Mouse (Mus musculus): ENCODE measurements around the gene Crip2. TPM values are rescaled to one million over a fixed set of nuclear protein-coding genes. Genes with fewer than 3 reads are reported as not detected.

Gene Crip2
- polyA plus RNA-seq, 1 experiment = 66.2 TPM

DNA sequence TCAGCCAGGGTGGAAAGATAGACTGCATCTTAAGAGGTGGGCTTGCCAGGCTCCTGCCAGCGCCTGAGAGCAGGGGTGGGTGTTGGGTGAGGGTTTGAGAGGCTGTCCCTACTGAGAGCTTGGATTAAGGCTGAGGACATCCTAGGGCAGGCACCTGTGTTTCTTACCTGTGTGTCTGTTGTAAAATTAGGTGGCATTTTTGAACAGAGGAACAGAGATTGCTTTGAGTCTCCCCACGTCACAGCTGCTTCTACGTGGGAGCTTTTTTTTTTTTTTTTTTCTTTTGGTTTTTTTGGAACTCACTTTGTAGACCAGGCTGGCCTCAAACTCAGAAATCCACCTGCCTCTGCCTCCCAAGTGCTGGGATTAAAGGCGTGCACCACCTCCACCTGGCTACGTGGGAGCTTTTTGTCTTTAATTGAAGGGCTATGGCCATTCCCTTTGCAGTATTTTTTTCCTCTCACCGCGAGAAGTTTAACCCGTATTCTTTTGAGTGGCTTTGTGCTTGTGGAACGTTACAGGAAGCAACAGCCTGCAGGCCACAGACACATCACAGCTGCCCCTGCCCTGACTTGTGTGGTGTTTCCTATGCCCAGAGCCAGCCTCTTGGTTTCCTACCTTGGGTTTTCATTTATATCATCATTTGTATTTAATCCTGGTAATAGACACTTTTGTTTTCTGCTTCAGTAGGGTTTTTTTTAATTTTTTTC lies 38.6 kb upstream of the Crip2 start:
- no peak overlapping the region for H3K4me3 ChIP-seq (replicated peaks; ENCODE audit: insufficient read depth, low read depth, low read length)
- DNase-seq = no peak
- 71% methylated on average over 9 of the region's 9 CpGs for WGBS
- TF ChIP-seq CTCF (IDR thresholded peaks at IDR 0.05; ENCODE audit: borderline replicate concordance, insufficient read depth, low read depth, low read length) (no peak), POLR2A (IDR thresholded peaks at IDR 0.05; ENCODE audit: borderline replicate concordance, insufficient read depth, low read length) (no peak)
- peaks cover 34% of the 10 kb centered on the region for H3K4me1 ChIP-seq (ENCODE audit: control insufficient read depth, insufficient read depth, low read length)
- H3K27ac ChIP-seq (ENCODE audit: insufficient read depth, low read length) = no peak overlapping the region
- no peaks in the 10 kb centered on the region for H3K27me3 ChIP-seq (ENCODE audit: control insufficient read depth, insufficient read depth, low read length)

DNA sequence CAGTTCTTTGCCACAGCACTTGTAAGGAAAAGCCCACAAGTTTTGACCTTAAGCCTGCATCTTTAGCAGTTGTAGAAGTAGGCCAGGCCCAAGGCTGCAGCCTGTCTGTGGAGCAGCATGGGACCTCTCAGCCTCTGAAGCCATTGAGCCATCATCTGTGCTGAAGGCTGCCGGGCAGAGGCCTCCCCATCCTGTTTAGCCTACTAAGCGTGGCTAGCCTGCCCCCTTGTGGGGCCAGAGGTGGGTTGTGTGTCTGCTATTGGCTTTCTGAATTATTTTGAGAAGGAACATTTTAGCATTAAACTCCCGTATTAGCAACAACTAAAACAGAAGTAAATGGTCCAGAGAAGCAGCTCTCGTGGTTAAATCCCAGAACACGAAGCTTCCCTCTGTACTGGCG lies 37.6 kb upstream of the Crip2 start:
- TF ChIP-seq CTCF (IDR thresholded peaks at IDR 0.05; ENCODE audit: borderline replicate concordance, insufficient read depth, low read depth, low read length) = peak; percentile 76
- TF ChIP-seq POLR2A (IDR thresholded peaks at IDR 0.05; ENCODE audit: borderline replicate concordance, insufficient read depth, low read length) = no peak
- Histone ChIP-seq H3K27me3 (ENCODE audit: control insufficient read depth, insufficient read depth, low read length) (no peaks in the 10 kb centered on the region), H3K27ac (ENCODE audit: insufficient read depth, low read length) (no peak overlapping the region), H3K4me3 (replicated peaks; ENCODE audit: insufficient read depth, low read depth, low read length) (no peak overlapping the region), H3K4me1 (ENCODE audit: control insufficient read depth, insufficient read depth, low read length) (peaks cover 34% of the 10 kb centered on the region)
- WGBS = 41% methylated on average over 6 of the region's 6 CpGs
- peak; percentile 71 to 72 for DNase-seq

DNA sequence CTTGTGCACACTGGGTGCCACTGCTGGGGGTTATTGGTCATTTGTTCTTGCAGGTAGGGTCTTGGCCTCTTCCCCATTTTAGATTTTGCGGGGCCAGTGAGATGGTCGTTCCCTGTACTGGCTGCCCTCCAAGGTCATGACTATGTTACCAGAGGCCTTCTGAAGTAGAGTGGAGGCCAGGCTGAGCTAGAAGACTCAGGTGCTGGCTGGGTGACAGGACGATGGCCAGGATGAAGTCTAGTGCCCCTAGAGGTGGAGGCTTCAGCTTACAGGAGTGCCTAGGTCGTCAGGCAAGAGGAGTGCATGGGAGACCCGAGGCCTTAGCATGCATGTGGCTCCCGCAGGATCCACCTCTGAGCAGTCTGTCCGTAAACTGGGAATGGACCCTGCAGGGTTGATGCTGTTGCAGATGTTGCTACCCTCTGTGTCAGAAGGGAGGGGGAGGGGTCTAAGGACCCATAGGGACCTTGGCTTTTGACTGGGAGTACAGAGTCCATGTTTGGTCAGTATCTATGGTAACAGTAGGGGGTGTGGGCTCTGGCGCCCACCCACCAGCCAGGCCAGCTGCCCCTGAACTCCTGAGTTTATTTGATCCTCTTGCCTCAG lies 36.1 kb upstream of the Crip2 start:
- TF ChIP-seq CTCF (IDR thresholded peaks at IDR 0.05; ENCODE audit: borderline replicate concordance, insufficient read depth, low read depth, low read length) (peak; percentile 38; the same call in 1 of the 2 replicates), POLR2A (IDR thresholded peaks at IDR 0.05; ENCODE audit: borderline replicate concordance, insufficient read depth, low read length) (no peak)
- WGBS = 72% methylated on average over 8 of the region's 8 CpGs

DNA sequence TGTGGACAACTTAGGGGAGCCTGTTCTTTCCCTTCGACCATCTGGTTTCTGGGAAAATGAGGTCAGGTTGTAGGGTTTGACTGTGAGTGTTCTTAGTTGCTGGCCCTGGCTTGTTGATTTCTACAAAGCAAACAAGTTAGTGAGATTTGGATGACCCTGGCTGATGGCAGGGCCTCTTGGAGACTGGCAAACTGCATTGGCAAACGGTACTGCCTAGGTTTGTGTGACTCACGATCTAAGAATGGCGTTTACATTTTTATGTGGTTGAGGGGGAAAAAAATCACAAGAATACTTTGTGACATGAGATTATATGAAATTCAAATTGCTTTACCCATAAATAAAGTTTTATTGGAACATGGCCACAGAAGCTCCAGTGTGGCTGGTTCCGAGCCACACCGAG lies 33.6 kb upstream of the Crip2 start:
- peak in 1 of 2 experiments; percentile 40 for DNase-seq
- WGBS = 38% methylated on average over 6 of the region's 6 CpGs
- no peak for TF ChIP-seq CTCF (IDR thresholded peaks at IDR 0.05; ENCODE audit: borderline replicate concordance, insufficient read depth, low read depth, low read length)
- no peak for TF ChIP-seq POLR2A (IDR thresholded peaks at IDR 0.05; ENCODE audit: borderline replicate concordance, insufficient read depth, low read length)
- H3K4me3 ChIP-seq (replicated peaks; ENCODE audit: insufficient read depth, low read depth, low read length) = no peak overlapping the region
- peaks cover 34% of the 10 kb centered on the region for H3K4me1 ChIP-seq (ENCODE audit: control insufficient read depth, insufficient read depth, low read length)
- H3K27me3 ChIP-seq (ENCODE audit: control insufficient read depth, insufficient read depth, low read length) = no peaks in the 10 kb centered on the region
- H3K27ac ChIP-seq (ENCODE audit: insufficient read depth, low read length) = no peak overlapping the region

More for the DNA sequence above, 36.1 kb upstream of the Crip2 start:
- Histone ChIP-seq H3K4me1 (ENCODE audit: control insufficient read depth, insufficient read depth, low read length) (peaks cover 40% of the 10 kb centered on the region), H3K4me3 (replicated peaks; ENCODE audit: insufficient read depth, low read depth, low read length) (no peak overlapping the region), H3K27ac (ENCODE audit: insufficient read depth, low read length) (no peak overlapping the region), H3K27me3 (ENCODE audit: control insufficient read depth, insufficient read depth, low read length) (no peaks in the 10 kb centered on the region)
- peak; percentile 34 to 36 for DNase-seq

DNA sequence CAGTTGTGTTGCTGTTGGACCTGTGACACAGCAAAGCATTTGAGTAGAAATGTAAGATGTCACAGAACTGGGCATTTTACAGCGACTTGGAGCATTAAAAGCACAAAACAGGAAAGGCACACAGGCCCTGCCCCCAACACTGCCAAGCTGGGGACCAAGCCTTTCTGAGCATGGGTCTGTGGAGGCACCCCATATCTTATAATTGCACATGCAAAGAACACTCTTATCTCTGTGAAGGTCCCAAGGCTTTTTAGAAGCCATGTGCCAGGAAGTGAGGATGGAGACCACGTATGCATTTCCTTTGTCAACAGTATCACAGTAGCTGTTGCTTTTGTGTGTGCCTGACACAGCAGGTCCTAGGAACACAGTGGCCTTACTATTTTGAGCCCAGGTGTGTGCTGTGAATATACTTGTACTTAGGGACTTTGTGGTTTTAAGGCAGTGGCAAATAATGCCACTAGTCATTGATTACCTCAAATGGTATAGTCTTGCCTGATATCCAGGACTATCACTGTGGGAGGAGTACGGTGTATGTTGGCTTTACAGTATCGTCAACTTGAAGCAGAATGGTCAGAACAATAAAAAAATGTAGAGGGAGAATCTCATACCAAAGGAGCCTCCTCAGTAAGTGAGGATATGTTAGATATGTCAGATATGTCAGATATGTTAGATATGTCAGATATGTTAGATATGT lies 32.5 kb upstream of the Crip2 start:
- H3K4me3 ChIP-seq (replicated peaks; ENCODE audit: insufficient read depth, low read depth, low read length) = no peak overlapping the region
- H3K27ac ChIP-seq (ENCODE audit: insufficient read depth, low read length) = no peak overlapping the region
- no peak for DNase-seq
- WGBS = 83% methylated on average over 4 of the region's 4 CpGs
- H3K4me1 ChIP-seq (ENCODE audit: control insufficient read depth, insufficient read depth, low read length) = peaks cover 35% of the 10 kb centered on the region
- TF ChIP-seq CTCF (IDR thresholded peaks at IDR 0.05; ENCODE audit: borderline replicate concordance, insufficient read depth, low read depth, low read length) = no peak
- no peak for TF ChIP-seq POLR2A (IDR thresholded peaks at IDR 0.05; ENCODE audit: borderline replicate concordance, insufficient read depth, low read length)
- H3K27me3 ChIP-seq (ENCODE audit: control insufficient read depth, insufficient read depth, low read length) = no peaks in the 10 kb centered on the region

DNA sequence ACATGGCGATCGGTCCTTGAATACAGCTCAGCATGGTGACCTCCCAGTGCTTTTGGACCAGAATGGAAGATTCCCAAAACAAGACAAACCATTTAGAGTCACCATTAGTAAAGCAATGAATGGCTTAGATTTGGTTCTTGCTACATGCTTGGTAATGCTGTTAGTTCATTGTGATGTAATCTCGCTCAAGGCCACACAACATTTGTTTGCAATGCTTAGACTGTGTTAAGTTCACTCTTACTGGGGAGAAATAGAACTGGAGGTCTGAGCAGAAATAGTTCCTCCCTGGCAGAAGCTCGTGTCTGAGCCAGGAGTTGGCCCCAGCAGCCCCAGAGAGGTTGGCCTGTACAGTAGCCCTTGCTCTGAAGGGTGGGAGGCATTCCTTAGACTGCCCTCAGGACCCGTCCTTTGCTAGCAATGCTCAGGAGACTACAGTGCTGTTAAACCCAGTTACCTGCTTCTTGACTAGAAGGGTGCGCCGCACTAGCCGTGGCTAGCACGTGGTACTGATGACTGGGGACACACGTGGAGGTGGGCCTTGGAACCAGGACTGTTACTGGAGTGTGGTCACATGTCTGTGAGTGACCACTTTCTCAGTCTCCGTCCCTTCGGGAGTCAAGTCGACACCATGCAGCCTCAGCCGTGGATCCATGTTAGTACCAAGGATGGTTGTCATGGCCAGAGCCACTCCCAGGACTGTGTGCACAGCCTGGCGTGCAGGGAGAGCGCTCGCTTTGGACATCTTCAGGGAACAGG lies 31.3 kb upstream of the Crip2 start:
- WGBS = 61% methylated on average over 17 of the region's 17 CpGs
- no peak overlapping the region for H3K27ac ChIP-seq (ENCODE audit: insufficient read depth, low read length)
- DNase-seq = no peak
- H3K27me3 ChIP-seq (ENCODE audit: control insufficient read depth, insufficient read depth, low read length) = no peaks in the 10 kb centered on the region
- peaks cover 30% of the 10 kb centered on the region for H3K4me1 ChIP-seq (ENCODE audit: control insufficient read depth, insufficient read depth, low read length)
- TF ChIP-seq POLR2A (IDR thresholded peaks at IDR 0.05; ENCODE audit: borderline replicate concordance, insufficient read depth, low read length) (no peak), CTCF (IDR thresholded peaks at IDR 0.05; ENCODE audit: borderline replicate concordance, insufficient read depth, low read depth, low read length) (no peak)
- H3K4me3 ChIP-seq (replicated peaks; ENCODE audit: insufficient read depth, low read depth, low read length) = no peak overlapping the region

DNA sequence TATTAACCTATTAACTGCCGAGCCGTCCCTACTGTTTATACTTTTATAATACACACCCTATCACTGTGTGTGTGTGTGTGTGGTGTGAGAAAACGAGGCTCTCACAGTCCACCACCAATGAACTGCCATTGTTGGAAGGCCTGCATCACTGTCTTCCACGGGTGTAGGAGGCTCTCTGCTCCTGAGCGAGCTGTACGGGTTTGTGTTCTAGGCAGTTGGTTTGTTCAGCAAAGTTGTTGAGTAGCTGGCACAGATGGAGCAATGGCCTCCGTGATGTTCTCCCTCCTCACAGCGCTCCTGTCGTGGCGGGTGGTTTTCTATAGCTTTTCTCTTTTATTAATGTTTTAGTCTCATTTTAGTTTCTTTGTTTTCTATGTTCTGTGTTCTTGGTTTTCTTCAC lies 30.2 kb upstream of the Crip2 start:
- Histone ChIP-seq H3K27me3 (ENCODE audit: control insufficient read depth, insufficient read depth, low read length) (no peaks in the 10 kb centered on the region), H3K27ac (ENCODE audit: insufficient read depth, low read length) (no peak overlapping the region), H3K4me1 (ENCODE audit: control insufficient read depth, insufficient read depth, low read length) (peaks cover 30% of the 10 kb centered on the region), H3K4me3 (replicated peaks; ENCODE audit: insufficient read depth, low read depth, low read length) (no peak overlapping the region)
- no peak for TF ChIP-seq CTCF (IDR thresholded peaks at IDR 0.05; ENCODE audit: borderline replicate concordance, insufficient read depth, low read depth, low read length)
- no peak for TF ChIP-seq POLR2A (IDR thresholded peaks at IDR 0.05; ENCODE audit: borderline replicate concordance, insufficient read depth, low read length)
- DNase-seq = no peak
- WGBS = 78% methylated on average over 10 of the region's 10 CpGs
